Mouse (Mus musculus) natural killer cell, adult 2 months (primary cell): ENCODE results near the gene Taf3.

ENCODE experiments used
- DNase-seq, 2 experiments: peaks; one replicate each; pipeline ENCODE4 v3.0.0; 2022; ENCODE audit warnings: low spot score in 2 of 2

Gene Taf3

GRCm38 (mm10) chr2:10010263-10010909 lies 38.0 kb downstream of the Taf3 start:
- DNase-seq, result peak in 1 of 2 experiments; percentile 16

GRCm38 (mm10) chr2:10009671-10010254 lies 38.6 kb downstream of the Taf3 start:
- DNase-seq, result no peak

GRCm38 (mm10) chr2:10008593-10008992 lies 39.8 kb downstream of the Taf3 start:
- no peak for DNase-seq

- DNase-seq, result no peak
Measured at GRCm38 (mm10) chr2:10004960-10005621, 43.3 kb downstream of the Taf3 start.

DNA sequence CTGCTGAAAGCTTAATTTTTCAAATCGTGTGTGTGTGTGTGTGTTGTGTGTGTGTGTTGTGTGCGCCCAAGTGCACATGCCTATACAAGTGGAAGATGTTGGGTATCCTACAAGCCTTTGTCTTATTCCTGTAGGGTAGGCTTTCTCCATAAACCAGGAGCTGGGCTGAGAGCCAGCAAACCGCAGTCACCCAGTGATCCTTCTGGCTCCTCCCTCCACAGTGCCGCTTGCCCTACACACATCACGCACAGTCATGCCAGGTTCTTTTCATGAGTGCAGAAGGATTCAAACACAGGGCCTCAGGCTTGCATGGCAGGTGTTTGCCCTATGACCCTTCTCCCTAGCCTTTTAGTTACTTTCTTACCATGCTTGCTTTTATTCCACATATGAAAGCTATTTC lies 45.0 kb downstream of the Taf3 start:
- DNase-seq, result no peak

DNA sequence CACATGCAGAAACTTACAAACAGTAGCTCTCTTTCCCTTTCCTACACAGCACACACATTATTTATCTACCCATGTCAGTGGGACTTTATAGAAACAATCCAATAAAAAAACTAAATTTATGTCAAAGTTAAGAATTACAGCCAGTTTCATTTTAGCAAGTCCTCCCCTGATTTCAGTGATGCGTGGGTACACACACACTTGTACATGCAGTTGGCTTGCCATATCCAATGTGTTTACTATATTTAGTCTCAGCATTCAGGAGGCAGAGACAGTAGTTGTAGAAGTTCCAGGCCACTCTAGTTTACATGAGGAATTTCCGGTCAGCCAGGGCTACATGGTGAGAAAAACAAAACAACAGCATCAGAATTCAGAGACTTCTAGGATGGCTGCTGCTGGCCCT lies 46.8 kb downstream of the Taf3 start:
- DNase-seq, result no peak

DNA sequence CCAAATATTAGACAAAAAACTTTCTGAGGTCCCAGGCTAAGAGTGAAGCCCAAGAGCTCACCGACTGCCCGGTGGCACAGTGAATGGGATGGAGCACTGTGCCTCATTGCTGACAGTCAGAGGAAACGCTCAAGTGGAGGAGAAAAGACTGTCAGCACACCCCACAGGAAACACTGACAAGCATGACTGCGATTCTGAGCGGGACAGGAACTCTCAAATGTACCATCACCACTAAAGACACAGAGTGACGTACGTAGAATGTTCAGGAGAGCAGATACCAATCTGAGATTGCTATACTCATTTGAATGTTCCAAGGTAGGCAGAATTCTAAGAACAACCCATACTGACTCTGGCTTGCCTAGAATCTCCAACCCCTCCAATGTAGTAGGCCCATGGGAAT lies 50.9 kb downstream of the Taf3 start:
- peak in 1 of 2 experiments; percentile 14 for DNase-seq

DNA sequence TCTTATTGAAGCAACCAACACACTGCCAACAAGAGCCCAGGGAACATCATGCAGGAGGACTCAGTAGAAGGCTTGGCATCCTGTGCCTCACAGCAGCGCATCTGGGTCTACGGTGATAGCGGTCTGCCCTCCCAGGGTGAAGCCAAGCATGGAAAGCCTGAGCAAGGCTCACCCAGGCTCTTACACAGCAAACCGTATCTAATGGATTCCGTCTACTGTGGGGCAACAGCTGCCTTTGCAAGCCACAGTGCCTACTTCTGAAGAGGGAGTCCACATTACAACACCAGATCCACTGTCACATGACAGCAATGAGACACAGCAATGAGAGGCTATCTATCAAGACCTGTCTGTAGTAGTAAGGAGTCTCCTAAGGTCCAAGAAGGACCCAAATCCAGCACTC lies 52.3 kb downstream of the Taf3 start:
- DNase-seq, result no peak

DNA sequence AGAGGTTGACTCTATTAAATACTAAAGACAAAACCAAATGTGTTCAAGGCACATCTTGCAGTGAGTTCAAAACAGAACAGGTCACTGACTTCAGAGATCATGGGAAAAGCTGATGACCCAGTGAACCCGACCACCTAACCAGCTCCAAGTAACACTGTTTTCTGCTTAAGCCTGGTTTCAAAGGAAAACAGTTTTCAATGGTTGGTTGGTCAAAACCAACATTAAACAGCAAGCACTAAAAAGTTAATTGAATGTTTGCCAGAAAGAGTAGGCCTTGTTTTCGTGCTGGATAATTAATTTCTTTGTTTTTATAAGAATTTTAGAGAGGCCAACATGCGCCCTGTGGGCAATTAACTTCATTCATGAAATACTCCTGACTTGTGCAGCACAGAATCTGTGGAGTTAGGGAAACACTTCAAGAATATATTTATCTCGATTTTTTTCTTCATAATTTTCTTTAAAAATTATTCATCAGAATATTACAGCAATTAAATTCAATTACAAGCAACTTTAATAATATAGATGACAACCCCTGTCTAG lies 57.6 kb downstream of the Taf3 start:
- DNase-seq, result no peak

DNA sequence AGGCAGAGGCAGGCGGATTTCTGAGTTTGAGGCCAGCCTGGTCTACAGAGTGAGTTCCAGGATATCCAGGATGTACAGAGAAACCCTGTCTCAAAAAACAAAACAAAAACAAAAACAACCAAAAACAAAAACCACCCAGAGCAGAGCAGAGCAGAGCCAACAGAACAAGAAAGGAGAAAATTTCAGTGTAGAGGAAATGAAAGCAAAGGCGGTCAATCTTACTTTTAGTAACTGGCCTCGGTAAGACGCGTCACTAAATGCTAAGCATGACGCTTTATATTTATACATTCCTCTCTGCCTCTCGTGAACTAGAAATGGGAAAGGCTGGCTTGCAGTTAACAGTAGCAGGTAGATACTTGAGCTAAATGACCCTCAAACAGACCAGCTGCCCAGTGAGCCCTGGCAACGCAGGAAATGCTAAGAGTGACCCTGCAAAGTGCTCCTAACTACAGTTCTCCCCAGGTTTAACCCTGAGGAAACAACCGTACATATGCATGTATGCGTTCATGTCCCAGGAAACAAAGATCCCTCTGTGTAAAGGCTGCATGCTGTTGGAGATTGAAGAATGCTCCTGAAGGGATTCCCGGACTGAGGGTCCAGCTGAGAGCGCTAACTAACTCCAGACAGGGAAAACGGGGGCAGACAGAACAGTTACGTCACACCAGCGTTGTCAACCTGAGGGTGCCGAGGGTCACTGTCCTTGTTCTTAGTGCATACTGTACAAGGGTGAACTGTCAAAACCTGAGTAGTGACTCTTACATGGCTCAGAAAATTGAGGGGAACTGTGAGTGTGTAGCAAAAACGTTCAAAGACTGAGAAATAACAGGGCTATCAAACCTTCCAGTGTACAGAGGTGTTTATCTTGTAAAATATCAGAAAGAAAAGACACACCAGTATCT lies 58.5 kb downstream of the Taf3 start:
- no peak for DNase-seq

DNA sequence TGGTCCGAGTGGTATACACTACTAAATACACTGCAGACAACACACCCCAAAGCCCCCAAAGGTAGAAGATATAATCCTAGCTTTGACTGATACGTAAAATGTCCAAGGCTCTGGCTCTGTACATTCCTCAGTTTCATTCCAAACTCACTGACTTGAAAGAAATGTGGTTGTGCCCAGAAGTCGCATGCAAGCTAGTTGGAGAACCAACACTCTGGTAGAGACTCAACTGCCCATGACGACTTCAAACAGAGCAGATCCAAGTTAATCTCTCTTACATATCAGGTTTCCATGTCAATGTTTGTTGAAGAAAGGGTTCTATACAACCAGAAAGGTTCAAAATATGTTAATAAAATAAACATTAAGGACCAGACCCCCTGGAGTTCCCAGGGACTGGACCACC lies 60.1 kb downstream of the Taf3 start:
- no peak for DNase-seq

- peak in 1 of 2 experiments; percentile 31 for DNase-seq
Measured at GRCm38 (mm10) chr2:9985979-9986447, 62.4 kb downstream of the Taf3 start.

GRCm38 (mm10) chr2:9982446-9982845 lies 66.0 kb downstream of the Taf3 start:
- DNase-seq, result no peak

DNA sequence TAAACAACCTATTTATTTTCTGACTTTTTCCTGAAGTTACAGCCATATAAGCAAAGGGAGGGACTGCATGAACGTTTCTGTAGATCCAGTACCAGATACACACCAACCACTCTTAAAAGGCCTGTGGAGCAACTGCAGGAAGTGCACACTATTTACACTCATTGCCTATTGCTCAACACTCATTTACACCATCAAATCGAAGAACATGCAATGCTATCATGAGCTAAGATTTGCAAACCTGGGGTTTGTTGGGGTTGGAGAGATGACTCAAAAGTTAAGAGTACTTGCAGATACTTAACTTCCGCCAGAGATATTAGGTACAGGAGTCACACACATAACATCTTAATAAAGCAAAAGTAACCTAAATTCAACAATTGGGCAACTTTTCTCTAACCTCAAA lies 76.5 kb downstream of the Taf3 start:
- DNase-seq, result no peak

GRCm38 (mm10) chr2:9970579-9970978 lies 77.8 kb downstream of the Taf3 start:
- no peak for DNase-seq

- DNase-seq, result no peak
Measured at GRCm38 (mm10) chr2:9970178-9970577, 78.2 kb downstream of the Taf3 start.

DNA sequence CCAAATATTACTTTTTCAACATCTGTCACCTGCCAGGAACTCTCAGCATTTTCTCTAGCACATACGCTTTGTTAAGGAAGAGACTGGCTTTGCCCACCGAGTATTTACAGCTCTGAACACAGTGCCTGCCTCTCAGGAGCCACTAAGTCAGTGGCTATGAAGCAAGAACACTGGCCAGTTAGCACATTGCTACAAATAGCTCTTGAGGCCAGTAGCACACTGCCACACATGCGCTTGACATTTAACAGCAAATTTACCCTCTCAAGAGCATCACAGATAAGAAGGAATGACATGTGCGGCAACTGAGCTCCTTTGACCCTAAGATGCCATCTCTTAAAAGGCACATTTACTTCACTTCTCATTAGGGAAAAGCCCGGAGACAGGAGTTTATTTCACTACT lies 78.7 kb downstream of the Taf3 start:
- DNase-seq, result no peak

DNA sequence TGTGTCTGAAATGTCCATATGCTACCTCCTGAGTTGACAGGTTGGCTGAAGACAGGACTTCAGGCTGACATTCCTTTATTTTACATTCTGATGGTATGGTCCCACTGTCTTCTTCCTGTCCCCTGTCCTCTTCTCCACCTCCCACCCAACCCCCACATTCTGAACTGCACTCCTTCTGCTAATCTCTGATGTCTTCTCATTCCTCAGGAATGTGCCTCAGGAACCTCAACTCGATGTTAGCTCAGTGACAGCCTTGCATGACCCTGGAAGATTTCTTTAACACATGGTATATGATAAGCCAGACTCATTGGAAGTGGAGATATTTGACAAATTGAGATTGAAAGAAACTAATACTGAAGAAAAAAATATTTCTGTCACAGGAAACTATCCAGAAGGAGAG lies 81.8 kb downstream of the Taf3 start:
- DNase-seq, result no peak

DNA sequence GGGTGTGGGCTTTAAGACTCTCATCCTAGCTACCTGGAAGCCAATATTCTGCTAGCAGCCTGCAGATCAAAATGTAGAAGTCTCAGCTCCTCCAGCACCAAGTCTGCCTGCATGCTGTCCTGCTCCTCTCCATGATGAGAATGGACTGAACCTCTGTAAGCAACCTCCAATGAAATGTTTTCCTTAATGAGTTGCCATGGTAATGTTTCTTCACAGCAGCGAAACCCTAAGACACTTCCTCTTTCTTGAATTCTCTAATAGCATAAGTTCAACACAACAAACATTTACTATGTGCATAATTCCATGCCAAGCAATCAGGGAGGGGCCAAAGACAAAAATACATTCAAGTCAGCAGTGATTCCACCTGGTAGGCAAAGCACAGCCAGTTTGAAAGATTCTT lies 82.8 kb downstream of the Taf3 start:
- DNase-seq, result peak in 1 of 2 experiments; percentile 5

DNA sequence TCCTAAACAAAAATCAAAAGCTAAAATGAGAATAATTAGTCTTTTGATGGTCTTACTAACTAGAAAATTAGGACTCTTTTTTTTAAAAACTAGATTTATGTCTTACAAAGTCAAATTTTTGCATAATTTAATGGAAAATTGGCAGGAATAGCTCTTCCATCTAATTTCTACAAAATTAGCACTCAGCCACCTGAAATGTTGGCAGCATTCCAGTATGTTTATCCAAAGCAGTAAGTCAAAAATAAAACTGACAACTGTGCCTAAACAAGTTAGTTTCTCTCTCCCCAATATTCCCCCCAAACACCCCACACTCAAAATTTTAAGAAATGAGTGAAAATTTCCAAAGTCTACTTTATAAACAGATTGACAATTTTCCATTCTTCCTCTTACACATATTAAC lies 85.5 kb downstream of the Taf3 start:
- DNase-seq, result no peak

GRCm38 (mm10) chr2:9961708-9962107 lies 86.7 kb downstream of the Taf3 start:
- DNase-seq, result no peak

DNA sequence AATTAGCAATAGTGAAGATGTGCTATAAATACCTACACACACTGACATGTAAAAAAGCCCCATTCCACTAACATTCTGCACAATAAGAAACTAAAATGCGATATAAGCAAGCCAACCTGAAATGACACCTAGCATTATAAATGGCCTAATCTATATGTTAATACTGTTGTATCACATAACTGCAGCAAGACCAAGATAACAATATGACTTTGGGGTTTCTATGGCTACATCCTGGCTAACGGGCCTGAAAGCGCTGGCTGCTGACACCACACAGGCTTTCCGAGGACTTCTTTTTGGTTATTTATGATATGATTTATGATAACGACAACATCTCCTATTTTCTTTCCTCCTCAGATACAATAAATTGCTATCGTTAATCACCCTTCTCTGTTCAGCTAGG lies 90.4 kb downstream of the Taf3 start:
- DNase-seq, result no peak
